Mouse (Mus musculus) left cerebral cortex, adult 18-20 months (tissue): ENCODE results near the gene Olfr1161. TPM values are rescaled to one million over a fixed set of nuclear protein-coding genes. Genes with fewer than 3 reads are reported as not detected.
"Not testable (repeated sequence)": the region's sequence is repeated elsewhere in the genome, so short reads cannot be mapped to it uniquely, and the experiment has no call there.

Experiments used
- DNase-seq, 2 experiments: peaks; one replicate each; pipeline ENCODE4 v3.0.0; 2021 to 2022; ENCODE audit warnings: low spot score in 2 of 2, mixed read lengths in 1 of 2
- long read RNA-seq, 2 experiments: library from polyadenylated mRNA; stranded (forward); transcript quantifications; one replicate each; pipeline ENCODE4 v2.0.0; 2021
- total RNA-seq, 2 experiments: library from RNA; stranded (reverse); gene quantifications; 2 replicates each; pipeline ENCODE4 v1.2.3; 2021

The Olfr1161 gene
- total RNA-seq = not detected
- long read RNA-seq, experiment 1 = 0 reads
- long read RNA-seq, experiment 2 = 0 reads

- not testable (repeated sequence) for DNase-seq
Measured at GRCm38 (mm10) chr2:88022474-88022873, at the start of gene Olfr1161. TSS of gene Olfr1161 (plus strand) at chr2:88022774.

GRCm38 (mm10) chr2:87974563-87974962 is 48.0 kb upstream of the Olfr1161 start, which contains the start of gene Olfr74:
TSS of gene Olfr74 (minus strand) at chr2:87974663.
- no peak for DNase-seq

GRCm38 (mm10) chr2:87989813-87990212 is 32.8 kb upstream of the Olfr1161 start, which contains the start of gene Olfr1158:
TSS of gene Olfr1158 (plus strand) at chr2:87990113.
- no peak for DNase-seq

GRCm38 (mm10) chr2:88007515-88008318 is 14.9 kb upstream of the Olfr1161 start, which contains the start of gene Olfr1160:
TSS of gene Olfr1160 (minus strand) at chr2:88008268.
- DNase-seq = no peak

GRCm38 (mm10) chr2:88037599-88037998 is 15.0 kb downstream of the Olfr1161 start, which contains the start of gene Olfr73:
TSS of gene Olfr73 (minus strand) at chr2:88037699.
- DNase-seq = no peak

GRCm38 (mm10) chr2:88051029-88051428 is 28.5 kb downstream of the Olfr1161 start, which contains the start of gene Olfr1162:
TSS of gene Olfr1162 (minus strand) at chr2:88051129.
- DNase-seq = no peak

- DNase-seq = no peak
Measured at GRCm38 (mm10) chr2:88063587-88063986, 41.0 kb downstream of the Olfr1161 start.

- no peak for DNase-seq
Measured at GRCm38 (mm10) chr2:88071730-88072129, 49.2 kb downstream of the Olfr1161 start, which contains the start of gene Olfr1163. TSS of gene Olfr1163 (minus strand) at chr2:88071830.

Other genes with a start within 250 kb of the Olfr1161 start
- not detected for gene Olfr152, start 243.3 kb upstream of the Olfr1161 start, total RNA-seq
- not detected for gene Olfr1143, start 222.2 kb upstream of the Olfr1161 start, total RNA-seq
- not detected for gene Olfr1145, start 213.0 kb upstream of the Olfr1161 start, total RNA-seq
- gene Olfr1148, start 192.2 kb upstream of the Olfr1161 start, total RNA-seq = not detected
- not detected for gene Olfr1150-ps1, start 178.8 kb upstream of the Olfr1161 start, total RNA-seq
- gene Olfr1151, start 166.9 kb upstream of the Olfr1161 start, total RNA-seq = not detected
- not detected for gene Olfr1152, start 156.3 kb upstream of the Olfr1161 start, total RNA-seq
- not detected for gene Olfr1153, start 127.8 kb upstream of the Olfr1161 start, total RNA-seq
- not detected for gene Olfr1154, start 117.6 kb upstream of the Olfr1161 start, total RNA-seq
- gene Olfr1155, start 77.6 kb upstream of the Olfr1161 start, total RNA-seq = not detected
- not detected for gene Olfr1156, start 69.7 kb upstream of the Olfr1161 start, total RNA-seq
- gene Olfr1157, start 54.5 kb upstream of the Olfr1161 start, total RNA-seq = not detected
- not detected for gene Olfr74, start 48.1 kb upstream of the Olfr1161 start, total RNA-seq
- gene Olfr1158, start 32.7 kb upstream of the Olfr1161 start, total RNA-seq = not detected
- gene Olfr1160, start 14.5 kb upstream of the Olfr1161 start, total RNA-seq = not detected
- gene Olfr73, start 14.9 kb downstream of the Olfr1161 start, total RNA-seq = not detected
- gene Olfr1162, start 28.4 kb downstream of the Olfr1161 start, total RNA-seq = not detected
- not detected for gene Olfr1163, start 49.1 kb downstream of the Olfr1161 start, total RNA-seq
- gene Olfr1164, start 71.2 kb downstream of the Olfr1161 start, total RNA-seq = not detected
- gene Olfr1166, start 105.5 kb downstream of the Olfr1161 start, total RNA-seq = not detected
- gene Olfr1167, start 132.4 kb downstream of the Olfr1161 start, total RNA-seq = not detected
- gene Olfr1168, start 159.1 kb downstream of the Olfr1161 start, total RNA-seq = not detected
- not detected for gene Olfr1170, start 205.6 kb downstream of the Olfr1161 start, total RNA-seq